Mouse (Mus musculus): Measurements from ENCODE around the gene Stk26.

Stk26 gene

DNA sequence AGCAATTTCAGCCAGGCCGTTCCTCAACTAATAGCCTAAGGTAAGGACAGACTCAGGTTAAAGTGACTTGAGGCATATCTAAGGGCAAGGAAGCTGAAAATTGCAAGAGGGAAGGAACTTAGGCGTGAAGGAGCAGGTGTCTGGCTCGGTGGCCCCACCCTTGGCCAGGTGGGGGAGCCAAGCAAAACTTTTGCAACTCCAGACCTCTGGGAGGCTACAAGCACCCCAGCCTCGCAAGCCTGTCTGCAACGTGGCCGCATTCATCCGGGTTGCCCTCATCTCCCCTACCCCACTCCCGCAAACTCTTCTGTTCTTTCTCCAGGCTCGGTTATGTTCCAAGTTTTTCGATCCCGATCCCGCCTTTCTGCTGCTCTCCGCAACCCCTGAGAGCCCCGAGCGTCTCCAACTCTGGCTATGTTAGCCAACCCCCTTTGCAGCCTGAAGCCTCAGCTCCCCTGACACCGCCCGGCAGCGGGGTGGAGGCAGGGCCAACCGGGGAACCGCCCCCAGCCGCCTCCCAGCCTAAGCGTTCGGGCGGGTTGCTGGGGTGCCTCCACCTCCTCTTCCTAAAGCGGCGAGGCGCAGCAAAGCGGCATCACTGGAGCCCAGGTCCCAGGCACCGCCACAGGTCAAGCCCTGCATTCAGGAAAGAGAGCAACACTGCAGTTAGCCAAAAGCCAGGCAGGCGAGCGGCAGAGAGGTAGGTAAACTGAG lies at the start of gene Stk26:
TSS of gene Stk26 (plus strand) at position 201 of the 714 bp plus-strand sequence.
- DNase-seq (ENCODE audit: low read depth), result no peak

DNA sequence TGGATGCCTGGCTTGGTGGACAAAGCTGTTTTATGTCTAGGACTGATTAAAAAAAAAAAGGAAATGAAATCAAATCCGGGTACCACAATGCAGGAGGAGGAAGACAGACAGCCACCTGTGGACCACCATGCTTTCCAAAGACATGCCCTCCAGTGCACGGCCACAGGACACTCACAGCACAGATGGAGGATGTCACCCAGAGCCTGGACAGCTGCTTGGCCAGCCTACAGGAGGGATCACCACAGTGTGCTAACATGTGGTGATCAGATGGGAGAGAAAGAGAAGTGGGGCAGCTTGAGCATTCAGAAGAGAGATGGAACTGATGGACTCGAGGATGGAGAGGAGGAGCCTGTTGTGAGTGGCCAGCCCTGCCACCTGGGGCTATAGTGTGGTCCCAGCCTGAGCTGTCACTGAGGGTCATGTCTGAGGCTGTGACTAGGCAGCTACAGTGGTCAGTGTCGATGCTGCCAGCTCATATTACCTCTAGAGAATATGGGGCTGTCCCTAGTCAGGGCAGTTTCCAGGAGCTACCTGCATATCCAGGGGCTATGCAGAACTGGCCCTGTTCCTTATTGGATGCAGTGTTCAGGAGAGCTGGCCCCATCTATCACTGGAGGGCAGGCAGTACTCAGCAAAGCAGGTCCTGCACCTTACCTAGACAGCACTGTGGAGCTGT lies 47.7 kb upstream of the Stk26 start:
- DNase-seq (ENCODE audit: low read depth), result no peak

DNA sequence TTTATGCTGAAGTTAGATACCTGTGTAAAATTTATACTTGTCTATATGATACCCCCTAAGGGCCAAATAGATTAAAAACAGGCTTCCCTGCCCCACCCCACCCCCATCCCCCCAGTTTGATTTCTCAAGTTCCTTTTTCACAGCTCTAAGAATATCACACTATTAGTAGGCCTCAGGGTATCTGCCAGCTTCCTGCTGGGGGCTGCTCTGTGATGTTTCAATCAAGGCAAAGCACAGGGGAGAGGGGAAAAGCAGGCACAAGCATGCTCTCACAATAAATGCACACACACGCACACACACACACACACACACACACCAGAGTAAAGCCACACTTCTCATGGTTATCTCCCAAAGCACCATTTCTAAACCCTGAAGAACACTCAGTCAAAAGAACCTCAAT lies 43.0 kb upstream of the Stk26 start:
- DNase-seq (ENCODE audit: low read depth), result no peak

DNA sequence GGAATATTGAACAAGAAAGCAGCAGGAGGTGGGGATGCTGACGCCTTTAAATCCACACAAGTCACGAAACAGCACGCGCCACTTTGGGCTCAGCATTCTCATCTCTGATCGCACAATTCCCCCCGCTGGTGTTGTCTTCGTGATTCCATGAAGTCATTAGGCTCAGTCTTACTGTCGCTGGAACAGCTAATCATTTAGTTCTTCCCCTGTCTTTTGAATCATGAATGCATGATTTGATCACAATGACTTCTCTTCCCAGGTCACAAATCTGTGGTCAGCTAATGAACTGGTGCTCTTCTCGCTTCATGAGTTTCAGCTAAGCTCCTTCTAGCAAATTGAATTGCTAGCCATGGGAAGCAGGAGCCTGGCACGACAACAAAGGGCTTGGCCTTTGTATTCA lies 42.3 kb upstream of the Stk26 start:
- DNase-seq (ENCODE audit: low read depth), result no peak

DNA sequence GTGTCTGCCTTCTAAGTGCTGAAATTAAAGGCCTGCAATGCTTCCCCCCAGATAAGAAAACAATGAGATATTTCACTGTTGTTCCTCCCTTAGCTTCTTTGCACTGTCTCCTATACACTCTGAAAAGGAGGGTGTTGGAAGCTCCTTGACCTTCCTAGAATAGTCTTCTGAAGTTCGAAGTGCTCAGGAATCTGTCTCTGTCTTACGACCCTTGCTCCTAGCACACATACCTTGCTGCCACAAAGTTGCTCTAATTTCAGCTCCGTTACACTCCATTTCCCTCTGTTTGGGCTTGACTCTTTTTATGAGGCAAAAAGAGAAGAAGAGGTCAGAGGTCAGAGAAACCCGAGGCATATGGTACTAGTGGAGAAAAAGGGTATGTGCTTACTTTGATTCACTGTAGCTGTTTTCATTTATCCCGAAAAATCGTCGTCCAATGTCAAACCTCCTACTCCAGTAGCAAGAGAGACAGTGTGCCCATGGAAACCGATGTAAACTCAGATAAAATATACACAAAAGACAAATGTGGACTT lies 41.1 kb upstream of the Stk26 start:
- no peak for DNase-seq (ENCODE audit: low read depth)

DNA sequence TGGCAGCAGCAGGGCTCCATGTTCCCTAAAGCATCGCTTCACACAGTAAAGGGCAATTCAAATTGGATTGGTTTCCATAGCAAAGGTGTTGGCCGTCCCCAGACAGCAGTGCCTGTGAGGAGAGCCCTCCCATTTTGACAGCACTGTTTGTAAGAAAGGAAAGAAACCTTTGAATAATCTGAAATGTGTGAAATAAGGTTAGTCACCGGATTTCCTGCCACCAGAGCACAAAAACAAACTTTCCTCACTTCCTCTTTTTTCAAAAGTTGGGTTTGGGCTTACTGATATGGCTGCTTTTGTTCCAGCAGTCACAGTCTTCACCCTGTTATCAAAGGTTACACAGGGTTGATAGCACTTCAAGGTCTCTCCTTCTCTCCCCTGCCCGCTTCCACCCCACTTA lies 35.2 kb upstream of the Stk26 start:
- no peak for DNase-seq (ENCODE audit: low read depth)

DNA sequence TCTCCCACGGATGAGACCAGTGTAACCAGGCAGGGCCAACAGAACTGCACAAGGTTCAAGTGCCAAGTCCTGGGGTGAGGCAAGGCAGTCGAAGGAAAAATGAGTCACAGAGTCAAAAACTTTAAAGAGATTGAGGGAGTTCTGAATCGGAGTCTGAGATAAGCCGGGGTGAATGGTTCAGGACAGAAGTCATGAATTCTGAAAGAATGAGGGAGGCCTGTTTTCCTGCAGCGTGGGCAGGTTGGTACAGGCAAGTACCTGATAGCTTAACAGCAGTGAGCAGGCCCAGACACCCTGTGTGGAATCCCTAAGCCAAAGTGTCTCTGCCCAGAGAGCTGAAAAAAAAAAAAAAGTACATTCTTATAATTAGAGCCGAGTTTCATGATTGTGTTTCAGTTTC lies 17.0 kb upstream of the Stk26 start:
- DNase-seq (ENCODE audit: low read depth), result no peak

DNA sequence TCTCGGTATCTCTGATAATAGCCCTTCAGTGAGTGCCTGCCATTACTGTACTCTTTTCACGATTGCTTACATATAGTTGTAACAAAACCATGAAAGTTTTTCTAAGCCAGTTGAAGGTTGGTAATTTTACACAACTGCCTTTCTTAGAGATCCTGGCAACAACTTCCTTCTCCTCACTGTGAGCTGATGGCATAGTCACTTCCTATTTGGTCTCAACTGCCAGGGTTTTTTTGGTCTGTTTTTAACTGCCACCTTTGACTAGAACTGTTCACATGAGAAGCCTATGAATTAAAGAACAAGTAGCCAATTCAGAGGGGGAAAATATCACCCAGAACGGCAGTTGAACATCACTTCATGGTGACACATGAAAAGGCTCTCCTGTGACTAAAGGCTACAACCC lies 5.3 kb upstream of the Stk26 start:
- DNase-seq (ENCODE audit: low read depth), result no peak

DNA sequence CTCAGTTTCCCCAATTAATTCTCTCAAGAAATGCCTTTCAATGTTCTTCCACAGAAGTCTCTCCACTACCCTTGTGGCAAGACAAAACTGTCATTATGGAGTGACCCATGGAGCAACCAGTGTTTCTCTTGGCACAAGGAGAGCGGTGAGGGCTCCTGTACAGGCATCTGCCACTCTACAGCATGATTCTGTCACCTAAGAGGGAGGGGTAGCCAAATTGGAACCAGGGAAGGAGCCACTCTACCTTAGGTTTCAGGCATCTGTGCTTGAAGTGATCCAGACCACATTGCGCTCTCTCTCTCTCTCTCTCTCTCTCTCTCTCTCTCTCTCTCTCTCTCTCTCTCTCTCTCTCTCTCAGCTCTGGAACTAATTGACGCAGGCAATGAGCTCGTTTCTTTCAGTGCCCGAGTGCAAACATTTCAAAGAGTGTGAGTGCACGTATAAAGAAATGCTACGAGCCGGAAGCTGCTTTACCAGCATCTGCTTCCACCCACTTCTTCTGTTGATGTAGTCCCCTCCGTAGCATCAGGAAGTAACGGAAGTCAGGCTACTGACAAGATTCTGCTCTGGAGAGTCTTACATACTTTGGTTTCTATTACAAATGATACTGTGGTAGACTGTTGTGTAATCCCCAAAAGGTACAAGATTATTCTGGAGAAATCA lies 4.7 kb upstream of the Stk26 start:
- DNase-seq (ENCODE audit: low read depth), result no peak

DNA sequence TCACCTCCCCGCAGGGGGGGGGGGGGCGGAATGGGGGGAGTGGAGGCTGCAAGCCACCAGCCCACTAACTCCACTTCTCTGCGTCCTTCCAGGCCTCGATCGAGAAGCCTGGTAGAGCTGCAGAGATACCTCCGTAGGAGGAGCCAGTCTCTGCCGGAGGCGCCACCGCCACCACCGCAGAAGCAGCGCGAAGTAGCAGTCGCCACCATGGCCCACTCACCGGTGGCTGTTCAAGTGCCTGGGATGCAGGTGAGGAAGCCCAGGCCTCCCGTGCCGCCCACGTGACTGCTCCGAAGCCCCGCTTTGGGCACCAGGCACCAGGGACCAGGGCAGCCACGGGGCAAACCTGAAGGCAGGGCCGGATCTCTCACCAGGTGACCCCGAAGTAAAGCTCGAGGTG lies 740 bp downstream of the Stk26 start:
- DNase-seq (ENCODE audit: low read depth), result no peak

DNA sequence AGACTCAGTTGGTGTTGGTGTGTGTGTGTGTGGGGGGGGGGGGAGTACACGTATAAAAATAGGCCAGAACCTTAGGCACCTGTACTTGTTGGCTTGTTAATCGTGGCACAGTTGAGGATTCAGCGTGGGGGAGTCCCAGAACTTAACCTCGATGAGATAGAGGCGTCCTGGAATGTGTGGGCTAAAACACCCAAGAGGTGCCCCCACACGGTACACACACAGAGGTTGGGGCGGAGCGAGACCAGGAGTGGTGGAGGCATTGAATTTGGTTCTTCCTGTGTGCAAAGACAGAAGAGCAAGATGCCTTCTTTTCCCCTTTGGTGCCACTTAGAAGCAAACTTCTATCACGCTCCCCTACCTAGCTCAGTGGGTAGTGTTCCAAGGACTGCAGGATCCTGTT lies 1.2 kb downstream of the Stk26 start:
- DNase-seq (ENCODE audit: low read depth), result no peak

DNA sequence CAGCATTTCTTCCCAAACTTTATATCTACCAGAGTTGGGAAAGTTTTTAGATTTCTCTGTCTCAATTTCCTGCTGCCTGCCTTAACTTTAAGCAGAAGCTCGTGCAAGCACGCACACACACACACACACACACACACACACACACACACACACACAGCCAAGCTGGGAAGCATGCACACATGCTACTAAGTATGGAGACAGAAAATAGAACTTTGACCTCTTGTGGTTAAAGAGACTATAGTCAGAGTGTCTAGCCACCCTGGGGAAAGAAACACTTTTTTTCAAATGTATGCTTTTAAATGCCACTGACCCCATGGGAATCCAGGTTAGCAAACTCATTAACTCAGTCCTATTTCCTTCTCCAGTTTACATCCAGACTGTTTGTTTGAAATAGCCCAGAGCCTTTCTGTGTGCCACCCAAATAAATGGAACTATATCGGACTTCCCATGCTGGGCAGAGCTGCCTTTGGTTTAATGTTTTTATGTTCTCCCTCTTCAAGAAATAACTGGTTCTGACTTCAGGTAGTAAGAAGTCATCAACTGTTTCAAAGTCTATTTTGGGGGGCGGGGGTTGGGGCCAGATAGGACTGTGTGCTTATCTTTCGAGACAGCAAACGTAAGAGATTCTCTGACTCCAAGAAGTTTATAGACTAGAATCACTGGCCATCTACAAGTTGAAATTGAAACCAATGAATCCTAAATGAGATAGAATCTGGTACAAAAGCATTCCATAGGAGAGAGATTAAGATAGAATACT lies 9.8 kb downstream of the Stk26 start:
- no peak for DNase-seq (ENCODE audit: low read depth)

DNA sequence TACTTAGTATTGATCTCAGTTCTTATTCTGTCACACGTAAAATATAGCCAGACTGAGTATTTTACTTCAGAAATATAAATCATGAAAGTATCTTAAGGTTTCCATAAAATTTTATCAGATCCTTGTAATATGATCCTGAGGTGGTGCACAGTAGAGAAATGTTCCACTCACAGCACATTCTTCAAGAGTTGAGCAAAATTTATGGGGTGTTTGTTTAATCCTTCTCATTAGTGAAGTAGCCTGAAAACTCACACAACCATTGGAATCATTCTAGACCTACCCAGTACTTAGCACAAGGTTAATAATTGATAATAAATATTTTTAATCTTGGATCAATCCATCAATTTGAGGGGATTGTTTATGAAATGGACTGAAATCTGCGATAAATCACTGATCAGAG lies 22.9 kb downstream of the Stk26 start:
- no peak for DNase-seq (ENCODE audit: low read depth)

DNA sequence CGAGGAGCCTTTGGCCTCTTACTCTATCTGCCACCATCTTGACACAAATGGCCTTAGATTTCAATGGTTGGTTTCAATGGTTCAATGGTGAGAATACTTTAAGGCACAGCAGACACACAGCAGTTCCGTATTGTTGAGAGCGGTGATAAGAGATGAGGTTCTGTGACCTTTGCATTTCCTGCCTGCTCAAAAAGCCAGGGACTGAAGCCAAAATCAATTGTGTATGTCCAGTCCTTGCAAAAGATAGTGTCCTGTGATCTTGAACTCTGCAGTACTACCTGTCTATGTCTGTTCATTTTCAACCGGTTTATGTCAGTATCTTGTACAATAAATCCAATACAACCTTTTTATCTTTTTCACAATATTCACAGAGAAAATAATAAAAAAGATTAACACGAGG lies 23.9 kb downstream of the Stk26 start:
- no peak for DNase-seq (ENCODE audit: low read depth)

DNA sequence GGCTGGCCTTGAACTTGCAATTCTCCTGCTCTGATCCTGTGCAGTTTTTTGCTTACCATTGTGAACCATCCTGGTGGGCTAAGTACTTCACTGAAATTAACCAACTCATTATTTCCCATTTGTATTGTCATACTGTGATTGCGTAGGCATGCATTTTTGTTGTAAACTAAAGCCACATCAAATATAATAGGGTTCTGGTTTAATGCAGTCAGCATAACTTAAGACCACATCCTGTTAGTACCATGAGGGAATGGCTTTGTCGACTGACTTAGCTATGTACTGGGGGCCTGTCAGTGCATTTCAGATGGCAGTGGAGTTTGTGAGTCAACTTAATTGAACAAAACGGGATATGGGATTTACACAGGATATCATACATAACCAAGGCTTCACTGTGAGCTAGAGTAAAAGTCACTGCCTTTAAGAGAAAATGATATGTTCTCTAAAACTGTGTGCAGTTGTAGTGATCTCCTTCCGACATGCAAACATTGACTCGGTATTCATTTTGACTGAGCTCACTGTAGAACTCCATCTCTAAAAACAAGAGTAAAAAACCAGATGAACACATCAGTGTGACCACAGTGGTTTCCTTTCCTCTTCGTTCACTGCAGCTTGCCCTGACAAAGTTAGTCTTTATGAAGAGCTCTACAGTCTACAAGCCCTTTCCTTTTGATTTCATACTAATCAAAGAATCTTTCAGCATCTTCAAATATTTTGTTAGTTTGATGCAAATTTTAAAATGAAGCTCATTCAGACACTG lies 33.6 kb downstream of the Stk26 start:
- no peak for DNase-seq (ENCODE audit: low read depth)

DNA sequence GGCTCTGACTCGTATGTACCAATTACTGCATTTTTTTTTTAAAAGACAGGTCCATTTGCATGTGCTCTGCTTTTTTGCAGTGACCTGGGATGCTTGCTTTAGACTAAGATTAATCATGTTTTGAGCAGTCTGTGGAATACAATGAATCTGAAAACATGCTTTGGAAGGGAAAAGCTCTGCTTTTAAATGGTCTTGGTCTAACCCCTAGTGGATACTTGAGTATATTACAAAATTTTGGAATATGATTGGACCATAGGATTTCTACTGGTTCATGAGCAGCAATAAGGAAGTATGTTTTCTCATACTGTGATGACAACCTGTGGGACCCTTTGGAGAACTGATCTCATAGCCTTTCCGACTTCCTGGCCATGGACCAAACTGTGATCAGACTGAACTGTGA lies 47.2 kb downstream of the Stk26 start:
- DNase-seq (ENCODE audit: low read depth), result no peak

DNA sequence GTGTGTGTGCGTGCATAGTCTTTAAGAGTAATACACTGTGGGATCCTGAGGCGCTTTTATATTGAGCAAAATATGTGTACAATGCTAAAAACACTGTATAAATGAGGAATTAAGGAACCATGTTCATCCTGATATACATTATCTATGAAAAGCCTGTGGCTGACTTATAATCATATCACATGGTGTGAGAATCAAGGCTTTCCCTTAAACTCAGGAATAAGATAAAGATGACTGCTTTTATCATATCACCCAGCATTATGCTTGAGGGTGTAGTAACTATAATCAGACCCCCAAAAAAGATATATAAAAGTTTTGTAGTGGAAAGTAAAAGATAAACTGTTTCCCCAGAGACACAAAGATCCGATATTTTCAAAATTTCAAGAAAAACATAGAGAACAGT lies 62.6 kb downstream of the Stk26 start:
- no peak for DNase-seq (ENCODE audit: low read depth)

DNA sequence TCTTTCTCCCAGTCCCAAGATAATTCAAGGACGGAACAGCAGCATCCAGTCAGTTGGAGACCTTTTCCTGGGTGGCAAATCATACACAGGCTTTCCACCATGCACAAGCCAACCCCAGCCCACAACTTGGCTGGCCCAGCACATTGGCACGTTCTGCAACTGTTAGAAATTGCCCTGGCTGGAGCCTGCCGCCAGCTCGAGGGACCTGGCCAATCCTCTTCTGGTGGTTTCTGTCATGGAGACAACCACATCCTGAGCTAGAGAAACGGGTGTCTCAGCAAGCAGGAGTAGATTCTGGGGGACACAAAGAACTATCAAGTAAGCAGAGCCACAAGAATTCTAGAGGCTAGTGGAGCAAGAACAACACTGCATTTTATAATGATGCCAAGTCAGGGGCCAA lies 69.1 kb downstream of the Stk26 start:
- DNase-seq (ENCODE audit: low read depth), result no peak

DNA sequence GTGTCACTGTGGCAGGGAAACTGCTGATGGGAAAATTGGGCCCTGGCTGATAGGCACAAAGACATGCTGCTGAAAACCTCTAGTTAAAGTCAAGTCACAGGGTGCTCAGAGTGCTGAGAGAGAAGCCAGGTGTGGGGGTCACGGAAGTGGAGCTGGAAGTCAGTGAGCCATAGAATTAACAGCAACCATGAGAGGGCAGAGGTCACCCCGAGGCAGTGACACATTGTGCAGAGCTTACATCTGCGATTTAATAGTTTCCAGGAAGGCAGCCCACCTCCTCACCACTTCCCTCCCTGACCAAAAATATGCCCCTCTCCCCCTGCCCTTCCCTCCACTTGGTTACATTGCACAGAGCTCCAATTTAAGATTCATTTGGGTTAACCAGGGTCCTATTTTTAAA lies 76.5 kb downstream of the Stk26 start:
- no peak for DNase-seq (ENCODE audit: low read depth)

DNA sequence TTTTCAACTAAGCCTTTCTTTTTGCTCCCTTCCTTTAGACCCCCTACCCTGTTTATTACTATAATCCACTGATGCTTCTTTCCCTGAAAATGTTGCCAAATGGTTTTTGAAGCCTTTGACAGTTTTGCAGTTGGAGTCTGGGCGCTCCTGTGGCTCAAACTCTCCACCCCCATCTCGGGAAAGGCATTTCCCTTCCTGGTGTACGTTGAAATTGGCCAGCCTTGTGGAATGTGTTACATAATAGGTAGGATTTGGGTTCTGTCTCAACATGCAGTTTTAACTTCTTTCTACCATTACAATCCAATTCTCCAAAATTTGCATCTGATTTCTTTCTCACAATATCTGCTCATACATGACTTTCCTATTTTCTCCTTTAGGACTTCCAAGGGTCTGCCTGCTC lies 77.9 kb downstream of the Stk26 start:
- DNase-seq (ENCODE audit: low read depth), result no peak

DNA sequence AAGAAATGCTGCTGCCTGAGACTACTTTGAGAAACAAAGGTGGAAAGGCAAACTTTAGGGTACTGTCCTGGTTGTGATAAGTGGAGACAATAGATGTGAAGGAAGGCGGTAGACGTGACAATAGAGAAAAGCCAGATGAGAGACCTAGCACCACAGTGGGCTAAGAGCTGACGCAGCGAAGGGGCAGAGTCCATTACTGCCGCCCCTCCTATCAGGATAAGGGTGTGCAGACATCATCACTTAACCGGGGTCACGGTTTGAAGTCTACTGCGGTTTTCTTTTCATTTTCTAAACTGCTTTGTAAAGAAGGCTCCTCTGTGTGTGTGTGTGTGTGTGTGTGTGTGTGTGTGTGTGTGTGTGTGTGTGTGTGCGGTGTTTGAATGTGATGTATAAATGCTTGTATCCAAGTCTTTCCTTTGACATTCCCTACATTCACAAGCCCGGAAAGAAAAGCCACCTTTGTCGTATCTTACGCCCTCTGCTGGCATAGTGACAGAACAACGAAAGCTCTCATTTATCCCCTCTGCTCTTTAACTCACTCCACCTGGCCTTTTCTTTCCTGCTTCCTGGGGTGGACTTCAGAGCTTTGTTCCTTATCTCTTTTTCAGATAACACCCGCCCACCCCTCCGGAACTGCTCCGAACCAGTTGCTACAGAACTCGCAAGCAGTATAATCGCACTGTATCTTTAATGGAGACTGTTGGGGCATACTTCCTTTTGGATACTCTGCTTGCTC lies 84.0 kb downstream of the Stk26 start:
- DNase-seq (ENCODE audit: low read depth), result no peak
